Mouse (Mus musculus) heart, adult 8-10 months (tissue): ENCODE measurements around the gene Pde4a. TPM values are rescaled to one million over a fixed set of nuclear protein-coding genes. Genes with fewer than 3 reads are reported as not detected.
"Not testable (repeated sequence)": the region's sequence is repeated elsewhere in the genome, so short reads cannot be mapped to it uniquely, and the experiment has no call there.

Source experiments
- DNase-seq: peaks from one replicate; pipeline ENCODE4 v3.0.0; 2022; ENCODE audit warnings: low spot score
- total RNA-seq, 4 experiments: library from RNA; stranded (reverse); gene quantifications; 2 replicates each; pipeline ENCODE4 v1.2.4; 2022

Pde4a gene
- total RNA-seq, 4 experiments from 2014 or later: 48.5 to 75.4 (median 62.1) TPM

GRCm38 (mm10) chr9:21243826-21244427 is 78.4 kb downstream of the Pde4a start:
- DNase-seq: no peak

DNA sequence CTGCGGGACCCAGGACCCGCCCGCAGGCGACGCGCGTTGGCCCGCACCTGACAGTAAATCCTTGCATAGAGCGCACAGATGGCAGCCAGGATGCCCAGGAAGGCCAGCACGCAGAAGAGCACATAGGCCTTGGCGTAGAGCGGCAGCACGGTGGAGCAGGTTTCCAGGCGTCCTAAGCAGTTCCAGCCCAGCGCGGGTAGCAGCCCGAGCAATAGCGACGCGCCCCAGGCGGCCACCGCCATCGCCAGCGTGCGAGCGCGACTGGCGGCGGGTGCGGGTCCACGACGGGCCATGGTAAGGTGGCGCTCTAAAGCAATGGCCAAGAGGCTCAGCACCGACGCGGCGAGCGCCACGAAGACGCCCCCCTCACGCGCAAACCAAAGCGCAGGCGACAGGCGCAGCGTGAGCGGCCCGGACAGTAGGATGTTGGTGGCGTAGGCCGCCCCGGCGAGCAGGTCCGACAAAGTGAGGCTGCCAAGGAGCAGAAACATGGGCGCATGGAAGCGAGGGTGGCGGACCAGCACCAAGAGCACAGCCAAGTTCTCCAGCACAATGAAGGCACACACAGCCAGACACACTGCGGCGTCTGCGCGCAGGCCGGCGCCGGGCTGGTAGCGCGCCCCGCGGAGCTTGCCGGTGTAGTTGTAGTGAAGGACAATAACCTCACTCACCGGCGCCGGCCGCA is 79.1 kb downstream of the Pde4a start:
- no peak for DNase-seq

DNA sequence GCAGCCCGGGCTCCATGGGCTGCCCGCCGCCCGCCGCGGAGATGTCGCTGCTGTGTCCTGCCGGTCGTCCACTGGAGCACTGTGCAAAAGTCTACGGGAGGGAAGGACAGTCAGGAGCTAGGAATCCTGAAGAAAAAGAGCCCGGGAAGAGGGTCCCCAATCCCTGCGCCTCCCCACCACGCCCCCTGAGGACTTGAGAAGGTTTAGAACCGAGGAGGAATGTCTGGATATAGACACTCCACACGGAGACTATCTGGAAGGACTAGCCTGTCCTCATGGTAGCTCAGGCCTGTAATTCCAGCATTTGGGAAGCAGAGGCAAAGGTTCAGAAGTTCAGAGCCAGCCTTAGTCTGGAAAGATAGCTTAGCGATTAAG is 79.6 kb downstream of the Pde4a start:
- no peak for DNase-seq

- DNase-seq: no peak
Observed at GRCm38 (mm10) chr9:21246342-21246741, 80.8 kb downstream of the Pde4a start.

DNA sequence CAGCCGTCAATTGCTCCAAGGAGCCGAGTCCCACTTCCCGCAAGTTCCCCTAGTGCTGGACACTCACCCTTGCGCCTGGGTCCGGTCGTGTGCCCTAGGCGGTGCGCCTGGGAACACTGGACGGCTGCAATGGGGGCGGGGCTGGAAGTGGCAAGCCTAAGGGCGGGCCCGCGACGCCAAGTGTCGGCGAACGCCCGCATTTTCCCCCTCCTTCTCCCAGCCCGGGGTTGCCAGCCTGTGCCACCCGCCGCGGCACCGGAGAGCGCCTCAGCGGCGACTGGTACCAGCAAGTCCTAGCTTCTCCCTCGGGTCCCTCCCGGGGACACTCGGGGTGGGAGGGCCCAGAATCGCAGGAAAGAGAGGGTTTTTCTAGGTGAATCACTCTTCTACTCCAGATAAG is 82.8 kb downstream of the Pde4a start, which contains the start of gene S1pr5:
Gene S1pr5 (minus strand): TSS at position 118 of the 400 bp plus-strand sequence.
- DNase-seq: no peak

DNA sequence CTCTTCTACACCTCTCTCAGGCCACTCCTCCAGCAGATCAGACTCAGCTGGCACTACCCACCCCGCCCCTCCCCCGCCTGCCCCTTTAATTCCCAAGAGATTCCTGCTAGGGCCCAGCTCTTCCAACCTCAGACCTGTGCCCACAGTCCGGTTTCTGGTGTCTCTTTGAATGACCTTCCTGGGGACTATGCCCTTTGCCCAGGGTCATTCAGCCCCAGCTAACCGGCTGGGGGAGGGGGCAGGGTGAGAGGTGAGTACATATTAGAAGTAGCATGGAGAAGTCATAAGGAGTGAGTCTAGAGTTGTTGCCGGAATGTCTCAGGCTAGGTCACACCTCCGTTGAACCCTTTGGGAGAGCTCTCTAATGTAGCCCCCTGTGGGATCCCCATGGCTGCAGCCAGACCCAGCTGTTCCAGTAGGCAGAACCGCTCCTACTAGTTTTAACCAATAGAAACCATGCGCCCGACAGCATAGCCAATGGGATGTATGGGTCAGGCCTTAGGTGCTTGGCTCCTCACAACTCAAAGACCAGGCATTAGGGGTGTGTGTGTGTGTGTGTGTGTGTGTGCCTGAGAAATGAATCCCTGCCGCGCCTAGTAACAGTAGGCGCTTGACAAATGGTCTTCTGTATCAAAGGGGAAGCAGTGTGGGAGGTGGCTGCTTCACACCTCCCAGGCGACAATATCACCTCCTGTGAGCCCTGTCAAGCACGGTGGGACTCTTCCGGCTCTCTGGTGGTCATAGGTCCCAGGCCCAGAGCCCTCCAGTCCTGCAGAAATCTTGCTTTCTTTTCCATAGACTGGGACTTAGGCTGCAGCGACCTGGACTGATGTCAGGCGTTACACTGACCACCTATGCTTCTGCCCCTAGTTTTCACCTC is 84.4 kb downstream of the Pde4a start:
- no peak for DNase-seq

DNA sequence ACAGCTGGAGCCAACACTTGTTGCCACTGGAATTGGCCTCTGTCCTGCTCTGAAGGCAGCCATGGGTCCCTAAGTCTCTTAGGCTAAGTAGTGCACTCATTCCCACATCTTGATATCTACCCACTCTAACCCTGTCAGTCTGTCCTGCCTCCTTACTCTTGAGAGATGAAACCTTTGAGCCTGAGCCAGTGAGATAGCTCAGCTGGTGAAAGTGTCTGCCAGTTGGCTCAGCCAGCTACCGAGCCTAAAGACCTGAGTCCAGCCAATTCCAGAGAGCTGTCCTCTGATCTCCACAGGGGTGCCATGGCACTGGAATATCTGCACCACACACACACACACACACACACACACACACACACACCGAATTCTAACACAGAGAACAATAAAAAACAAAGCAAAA is 85.0 kb downstream of the Pde4a start:
- DNase-seq: no peak

DNA sequence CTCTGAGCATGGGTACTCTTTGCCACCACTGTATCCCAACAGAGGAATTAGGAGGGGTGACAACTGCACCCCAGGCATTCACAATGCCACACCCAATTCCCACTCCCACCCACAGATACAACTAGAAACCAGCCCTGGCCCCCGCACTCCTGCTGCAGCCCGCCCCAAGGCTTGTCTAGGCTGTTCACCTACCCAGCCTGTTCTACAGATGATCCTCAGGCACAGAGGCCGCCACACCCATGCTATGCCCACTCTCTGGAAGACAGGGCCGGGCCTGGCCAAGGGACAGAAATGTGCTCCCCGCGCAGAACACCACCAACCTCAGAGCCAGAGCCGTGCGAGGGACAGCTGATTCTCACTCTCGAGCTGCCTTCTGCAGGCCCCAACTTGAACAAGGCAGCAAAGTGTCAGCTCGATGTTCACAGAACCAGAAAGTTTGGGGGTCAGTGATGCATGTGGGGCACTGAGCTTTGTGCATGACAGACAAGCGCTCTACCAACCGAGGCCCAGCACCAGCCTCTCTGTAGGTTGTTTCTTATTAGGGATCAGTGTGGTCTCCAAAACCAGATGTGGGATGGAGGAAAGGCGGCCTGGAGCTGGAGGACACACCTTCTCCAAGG is 85.7 kb downstream of the Pde4a start:
- DNase-seq: no peak

DNA sequence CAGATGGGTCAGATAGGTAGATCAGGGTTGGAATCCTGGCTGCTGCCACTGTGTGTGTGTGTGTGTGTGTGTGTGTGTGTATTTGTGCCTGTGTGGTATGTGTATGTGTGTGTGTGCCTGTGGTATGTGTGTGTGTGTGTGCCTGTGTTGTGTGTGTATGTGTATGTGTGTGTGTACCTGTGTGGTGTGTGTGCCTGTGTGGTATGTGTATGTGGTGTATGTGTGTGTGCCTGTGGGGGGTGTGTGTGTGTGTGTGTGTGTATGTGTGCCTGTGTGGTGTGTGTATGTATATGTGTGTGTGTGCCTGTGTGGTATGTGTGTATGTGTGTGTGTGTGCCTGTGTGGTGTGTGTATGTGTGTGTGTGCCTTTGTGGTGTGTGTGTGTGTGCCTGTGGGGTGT is 89.2 kb downstream of the Pde4a start:
- no peak for DNase-seq

DNA sequence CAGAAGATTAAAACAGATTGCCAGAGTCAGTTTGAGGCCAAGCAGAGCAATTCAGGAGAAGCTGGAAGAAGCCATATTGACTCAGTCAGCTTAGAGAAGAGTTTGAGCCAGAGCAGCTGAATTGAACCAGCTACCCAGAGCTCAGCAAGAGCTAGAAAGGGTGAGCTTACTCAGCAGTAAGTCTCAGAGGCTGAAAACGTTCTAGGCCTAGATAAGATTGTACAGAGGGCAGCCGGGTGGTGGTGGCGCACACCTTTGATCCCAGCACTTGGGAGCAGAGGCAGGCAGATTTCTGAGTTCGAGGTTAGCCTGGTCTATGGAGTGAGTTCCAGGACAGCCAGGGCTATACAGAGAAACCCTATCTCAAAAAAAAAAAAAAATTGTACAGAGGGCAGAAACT is 90.8 kb downstream of the Pde4a start:
- not testable (repeated sequence) for DNase-seq

GRCm38 (mm10) chr9:21260491-21261040 is 95.1 kb downstream of the Pde4a start:
- no peak for DNase-seq

GRCm38 (mm10) chr9:21261831-21262230 is 96.3 kb downstream of the Pde4a start:
- DNase-seq: no peak

Other genes with a start within 250 kb of the Pde4a start
- gene Dnmt1, start 205.8 kb upstream of the Pde4a start, total RNA-seq: 10 to 100 TPM; 10.8 to 14.5 (median 12.3) TPM
- gene S1pr2, start 188.9 kb upstream of the Pde4a start, total RNA-seq: 1 to 10 TPM; 1.8 to 6.8 (median 4.6) TPM
- gene Mrpl4, start 163.0 kb upstream of the Pde4a start, total RNA-seq: 100 to 1,000 TPM; 135 to 142 (median 136) TPM
- 10 to 100 TPM in 2 of 4 experiments, 1 to 10 TPM in 2; 7.5 to 11.3 (median 9.9) TPM for gene Icam1, start 149.7 kb upstream of the Pde4a start, total RNA-seq
- 1 to 10 TPM in 1 of 4 experiments, under 1 TPM in 3; 0.27 to 1.9 (median 0.74) TPM for gene Icam4, start 136.3 kb upstream of the Pde4a start, total RNA-seq
- under 1 TPM in 1 of 4 experiments, not detected in 3; 0.12 TPM for gene Icam5, start 133.6 kb upstream of the Pde4a start, total RNA-seq
- not detected for gene Zglp1, start 98.6 kb upstream of the Pde4a start, total RNA-seq
- gene Gm49373, start 92.6 kb upstream of the Pde4a start, total RNA-seq: under 1 TPM in 1 of 4 experiments, not detected in 3; 0.38 TPM
- gene Fdx1l, start 92.1 kb upstream of the Pde4a start, total RNA-seq: 10 to 100 TPM; 36.4 to 53.0 (median 41.0) TPM
- 1 to 10 TPM in 1 of 4 experiments, under 1 TPM in 3; 0.26 to 1.6 (median 0.36) TPM for gene Gm38431, start 73.7 kb upstream of the Pde4a start, total RNA-seq
- gene Raver1, start 73.7 kb upstream of the Pde4a start, total RNA-seq: 10 to 100 TPM; 25.7 to 26.2 (median 26.0) TPM
- gene Tyk2, start 34.5 kb upstream of the Pde4a start, total RNA-seq: 1 to 10 TPM; 8.6 to 9.1 (median 8.7) TPM
- gene Cdc37, start 15.7 kb upstream of the Pde4a start, total RNA-seq: 100 to 1,000 TPM; 138 to 170 (median 157) TPM
- 10 to 100 TPM; 43.6 to 52.1 (median 45.5) TPM for gene Keap1, start 73.6 kb downstream of the Pde4a start, total RNA-seq
- gene S1pr5, start 82.7 kb downstream of the Pde4a start, total RNA-seq: 1 to 10 TPM; 1.6 to 1.9 (median 1.8) TPM
- 100 to 1,000 TPM in 1 of 4 experiments, 10 to 100 TPM in 3; 87.0 to 105 (median 93.5) TPM for gene Atg4d, start 99.6 kb downstream of the Pde4a start, total RNA-seq
- gene Kri1, start 122.3 kb downstream of the Pde4a start, total RNA-seq: 10 to 100 TPM; 16.2 to 18.3 (median 17.3) TPM
- 10 to 100 TPM; 15.1 to 17.7 (median 16.7) TPM for gene Cdkn2d, start 125.7 kb downstream of the Pde4a start, total RNA-seq
- not detected for gene Ap1m2, start 146.6 kb downstream of the Pde4a start, total RNA-seq
- 100 to 1,000 TPM in 1 of 4 experiments, 10 to 100 TPM in 3; 90.2 to 124 (median 94.3) TPM for gene Slc44a2, start 155.0 kb downstream of the Pde4a start, total RNA-seq
- gene Ilf3, start 202.2 kb downstream of the Pde4a start, total RNA-seq: 10 to 100 TPM; 28.2 to 31.4 (median 29.8) TPM
- gene Qtrt1, start 246.1 kb downstream of the Pde4a start, total RNA-seq: 1 to 10 TPM; 7.4 to 9.3 (median 8.9) TPM